Mouse (Mus musculus) liver, postnatal 0 days (tissue): ENCODE results near the gene Plaa.

Experiments used
- CTCF ChIP-seq: sonication (generic); IDR thresholded peaks from 2 replicates; pipeline ENCODE4 v1.5.1; 2016; ENCODE audit warnings: antibody characterized with exemption, low read depth
- EP300 ChIP-seq: IDR thresholded peaks from 2 replicates; pipeline ENCODE4 v1.6.1; 2016; ENCODE audit warnings: antibody characterized with exemption, low read depth, mild to moderate bottlenecking

GRCm38 (mm10) chr4:94610339-94610738 is 7.3 kb upstream of the Plaa start:
- TF ChIP-seq CTCF (no peak), EP300 (no peak)
